Mouse (Mus musculus): Measurements from ENCODE around the gene Khdc4.

Gene Khdc4

GRCm38 (mm10) chr3:88719098-88719497 is 33.5 kb downstream of the Khdc4 start:
- DNase-seq (ENCODE audit: low spot score) = no peak

GRCm38 (mm10) chr3:88736556-88736955 is 51.0 kb downstream of the Khdc4 start:
- DNase-seq (ENCODE audit: low spot score) = no peak

GRCm38 (mm10) chr3:88738641-88739040 is 53.0 kb downstream of the Khdc4 start:
- peak; percentile 82 for DNase-seq (ENCODE audit: low spot score)

- DNase-seq (ENCODE audit: low spot score) = no peak
These were observed 54.5 kb downstream of the Khdc4 start for GRCm38 (mm10) chr3:88740147-88740546.

GRCm38 (mm10) chr3:88745534-88745933 is 59.9 kb downstream of the Khdc4 start:
- no peak for DNase-seq (ENCODE audit: low spot score)

GRCm38 (mm10) chr3:88746139-88746870 is 60.7 kb downstream of the Khdc4 start:
- DNase-seq (ENCODE audit: low spot score) = no peak

GRCm38 (mm10) chr3:88746871-88747231 is 61.2 kb downstream of the Khdc4 start:
- no peak for DNase-seq (ENCODE audit: low spot score)

- DNase-seq (ENCODE audit: low spot score) = no peak
These were observed 68.7 kb downstream of the Khdc4 start for GRCm38 (mm10) chr3:88754283-88754682.

GRCm38 (mm10) chr3:88755541-88755940 is 69.9 kb downstream of the Khdc4 start:
- DNase-seq (ENCODE audit: low spot score) = no peak

GRCm38 (mm10) chr3:88756276-88756675 is 70.7 kb downstream of the Khdc4 start:
- DNase-seq (ENCODE audit: low spot score) = peak; percentile 36

- DNase-seq (ENCODE audit: low spot score) = peak; percentile 89
These were observed 72.5 kb downstream of the Khdc4 start for GRCm38 (mm10) chr3:88758045-88758500.

GRCm38 (mm10) chr3:88761619-88762018 is 76.0 kb downstream of the Khdc4 start:
- no peak for DNase-seq (ENCODE audit: low spot score)

GRCm38 (mm10) chr3:88762401-88762831 is 76.8 kb downstream of the Khdc4 start:
- DNase-seq (ENCODE audit: low spot score) = peak; percentile 42
